Comparison of ENCODE assay signal across 9 mouse cellular contexts in the genomic region with DNA sequence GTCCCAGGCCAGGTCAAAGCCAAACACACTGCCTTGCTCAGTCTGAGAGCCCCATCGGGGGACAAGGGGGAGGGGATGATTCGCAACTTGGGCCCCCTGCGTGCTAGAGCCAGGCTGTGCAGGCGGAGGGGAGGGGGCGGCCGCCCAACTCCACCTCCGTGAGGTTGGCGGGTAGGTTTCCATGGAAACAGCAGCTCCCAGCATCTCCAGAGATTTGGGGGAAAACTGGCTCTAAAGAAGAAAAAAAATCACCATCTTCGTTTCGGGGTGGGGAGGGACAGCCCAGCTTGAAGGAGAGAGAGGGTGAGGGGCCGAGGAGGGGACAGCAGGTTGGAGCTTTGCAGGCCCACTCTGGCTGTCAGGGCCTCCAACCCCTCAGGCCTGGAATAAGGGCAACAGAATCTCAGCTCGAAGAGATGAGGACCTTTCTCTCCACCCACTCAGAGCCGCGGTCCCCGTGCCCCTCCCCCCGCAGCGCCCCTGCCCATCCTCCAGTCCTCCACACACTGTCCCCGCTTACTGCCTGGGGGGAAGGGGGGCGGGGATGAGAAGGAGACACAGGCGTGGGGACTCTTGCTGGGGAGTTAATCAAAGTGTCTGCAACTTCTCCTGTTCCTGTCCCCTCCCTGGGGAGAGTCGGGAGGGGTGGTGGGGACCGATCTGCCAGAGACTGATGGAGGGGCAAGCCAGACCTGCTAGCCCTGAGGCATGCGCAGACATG.
DNase-seq lines count a peak whose midpoint lies in the region; ATAC-seq lines count a peak whose summit lies in the region.
"Had no signal": no experiment of that assay in that cellular context is flagged by ENCODE, and none has a peak within 500 bp of the region (broad histone marks: within the 10 kb centered on the region; RNA-seq: fewer than 3 reads in every experiment).

No protein-coding gene starts in this region.

- H3K27me3 ChIP-seq in embryonic facial prominence, embryonic 13.5 days: peaks cover 3% of the 10 kb centered on the region; the same call in 1 of the 2 replicates

- no peaks in the 10 kb centered on the region for H3K36me3 ChIP-seq in embryonic facial prominence, embryonic 13.5 days
- H3K36me3 ChIP-seq: liver, embryonic 13.5 days had no signal

- intact Hi-C loops in left cerebral cortex, postnatal 10 days (cut with DNase I): loop anchor here (5.0 kb wide), 1 partner anchor 87 kb away; no protein-coding TSS in a partner anchor
- intact Hi-C loops in left cerebral cortex, postnatal 36 days (cut with DNase I): no loop called here

- peak; percentile 54 to 62 for DNase-seq in left cerebral cortex, postnatal 10 days (ENCODE audit: extremely low spot score in 1 of 2, low spot score in 2 of 2)
- DNase-seq in left cerebral cortex, adult 8-10 months (ENCODE audit: low spot score in 2 of 2): no peak
- DNase-seq in left cerebral cortex, postnatal 36 days (ENCODE audit: low spot score in 2 of 2): peak; percentile 26 to 53
- peak; percentile 51 for DNase-seq in right cerebral cortex, postnatal 25 days
- DNase-seq in thymus, postnatal 14 days: no peak
- DNase-seq in spleen, postnatal 14 days (ENCODE audit: low spot score in 2 of 2): no peak

- peak overlapping the region; percentile 33 for H3K4me3 ChIP-seq in embryonic facial prominence, embryonic 13.5 days
- H3K4me3 ChIP-seq: liver, embryonic 13.5 days had no signal

- ATAC-seq in embryonic facial prominence, embryonic 13.5 days (ENCODE audit: insufficient number of reproducible peaks, insufficient read depth, low FRiP score, low TSS enrichment, low read depth): no peak
- no peak for ATAC-seq in CD4-positive, CD25-positive, alpha-beta regulatory T cell, adult 4 months

- peak overlapping the region; percentile 65 for H3K9ac ChIP-seq in embryonic facial prominence, embryonic 13.5 days
- H3K9ac ChIP-seq: liver, embryonic 13.5 days had no signal

- H3K9me3 ChIP-seq in embryonic facial prominence, embryonic 13.5 days: no peaks in the 10 kb centered on the region
- H3K9me3 ChIP-seq: liver, embryonic 13.5 days had no signal

- 1% methylated on average over 22 of the region's 23 CpGs for WGBS in embryonic facial prominence, embryonic 13.5 days

- H3K4me2 ChIP-seq in embryonic facial prominence, embryonic 13.5 days: peak overlapping the region; percentile 64
- H3K4me2 ChIP-seq: liver, embryonic 13.5 days had no signal

- H3K27ac ChIP-seq in embryonic facial prominence, embryonic 13.5 days: peak overlapping the region; percentile 62
- H3K27ac ChIP-seq: liver, embryonic 13.5 days had no signal

- peaks cover 28% of the 10 kb centered on the region for H3K4me1 ChIP-seq in embryonic facial prominence, embryonic 13.5 days

Comparison
In these comparisons a context has a peak if more than half of its experiments do, and no peak if none do; other contexts are left out.
1. DNase-seq: peak in left cerebral cortex, postnatal 10 days (2 of 2), left cerebral cortex, postnatal 36 days (2 of 2) and right cerebral cortex, postnatal 25 days (single experiment); none in left cerebral cortex, adult 8-10 months (0 of 2), thymus, postnatal 14 days (single experiment) and spleen, postnatal 14 days (0 of 2).